Mouse (Mus musculus): ENCODE measurements around the gene Usp47.

DNA sequence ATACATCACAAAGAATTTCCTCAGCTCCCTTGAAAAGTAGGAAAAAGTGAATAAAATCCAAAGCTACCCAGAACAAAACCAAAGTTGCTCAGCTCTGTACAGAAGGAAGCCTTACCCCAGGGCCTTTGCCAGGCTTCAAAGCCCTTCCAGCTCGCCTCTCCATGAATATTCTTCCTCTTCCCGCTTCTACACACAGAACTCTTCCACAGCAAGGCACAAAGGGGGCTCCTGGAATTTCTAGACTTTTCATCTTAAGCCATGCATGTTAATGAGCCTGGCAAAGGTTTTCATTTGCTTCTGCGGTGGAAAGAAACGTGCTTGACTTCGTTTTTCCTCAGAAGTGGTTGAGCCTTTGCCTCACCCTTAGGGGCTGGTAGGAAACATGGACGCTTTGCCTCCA is 108.7 kb downstream of the Usp47 start:
- TF ChIP-seq CTCF (IDR thresholded peaks at IDR 0.05; ENCODE audit: borderline replicate concordance, extremely low read depth, insufficient read depth, insufficient read length) (no peak), POLR2A (IDR thresholded peaks at IDR 0.05; ENCODE audit: borderline replicate concordance, extremely low read depth, insufficient read depth, insufficient read length, poor library complexity, severe bottlenecking) (no peak)

All from brain, embryonic 14.5 days (tissue).